Mouse (Mus musculus): ENCODE measurements around the gene Zfp668. TPM values are rescaled to one million over a fixed set of nuclear protein-coding genes. Genes with fewer than 3 reads are reported as not detected.
A peak's percentile ranks its signal among the peaks of the same experiment; 100 is the strongest.

Zfp668 gene
- polyA plus RNA-seq, 1 experiment from 2014 or later: 18.0 TPM

GRCm38 (mm10) chr7:127824176-127824871 lies 52.3 kb downstream of the Zfp668 start, which contains the start of the genes Stx4a and Stx1b:
Stx4a (plus strand) TSS chr7:127824294.
Stx1b (minus strand) TSS chr7:127824549.
- 2% methylated on average over 35 of the region's 38 CpGs for WGBS
- Histone ChIP-seq H3K9me3 (ENCODE audit: control insufficient read depth, low read depth, low read length) (no peaks in the 10 kb centered on the region), H3K4me1 (ENCODE audit: control insufficient read depth, insufficient read depth, low read length) (no peaks in the 10 kb centered on the region), H3K27me3 (ENCODE audit: control insufficient read depth, insufficient read depth, low read length) (no peaks in the 10 kb centered on the region), H3K27ac (ENCODE audit: low read length) (no peak within 1 kb of the TSS), H3K36me3 (ENCODE audit: control insufficient read depth, insufficient read depth, low read length) (no peaks in the 10 kb centered on the region), H3K4me3 (ENCODE audit: low read depth, low read length) (peak within 1 kb of the TSS; percentile 57), H3K9ac (replicated peaks; ENCODE audit: low read depth, low read length) (peak within 1 kb of the TSS; percentile 58), H3K4me2 (replicated peaks; ENCODE audit: low read depth, low read length) (peak within 1 kb of the TSS; percentile 58)
- peak; percentile 68; the same call in 1 of the 2 replicates for ATAC-seq (ENCODE audit: insufficient number of reproducible peaks, insufficient read depth, low FRiP score, low read depth)

GRCm38 (mm10) chr7:127823236-127824171 lies 53.1 kb downstream of the Zfp668 start:
- WGBS: 70% methylated on average over 11 of the region's 11 CpGs
- no peaks in the 10 kb centered on the region for H3K36me3 ChIP-seq (ENCODE audit: control insufficient read depth, insufficient read depth, low read length)
- H3K27ac ChIP-seq (ENCODE audit: low read length): no peak overlapping the region

GRCm38 (mm10) chr7:127822494-127822893 lies 54.1 kb downstream of the Zfp668 start:
- WGBS: 81% methylated on average over 3 of the region's 3 CpGs
- no peak for ATAC-seq (ENCODE audit: insufficient number of reproducible peaks, insufficient read depth, low FRiP score, low read depth)

More at GRCm38 (mm10) chr7:127823236-127824171, 53.1 kb downstream of the Zfp668 start:
- peak overlapping the region; percentile 58 for H3K4me2 ChIP-seq (replicated peaks; ENCODE audit: low read depth, low read length)
- peak overlapping the region; percentile 57 for H3K4me3 ChIP-seq (ENCODE audit: low read depth, low read length)
- H3K9ac ChIP-seq (replicated peaks; ENCODE audit: low read depth, low read length): peak overlapping the region; percentile 58
- H3K4me1 ChIP-seq (ENCODE audit: control insufficient read depth, insufficient read depth, low read length): no peaks in the 10 kb centered on the region
- H3K27me3 ChIP-seq (ENCODE audit: control insufficient read depth, insufficient read depth, low read length): no peaks in the 10 kb centered on the region
- peak; percentile 39; the same call in 1 of the 2 replicates for ATAC-seq (ENCODE audit: insufficient number of reproducible peaks, insufficient read depth, low FRiP score, low read depth)
- no peaks in the 10 kb centered on the region for H3K9me3 ChIP-seq (ENCODE audit: control insufficient read depth, low read depth, low read length)

GRCm38 (mm10) chr7:127820836-127821509 lies 55.7 kb downstream of the Zfp668 start:
- Histone ChIP-seq H3K4me3 (ENCODE audit: low read depth, low read length) (no peak overlapping the region), H3K27ac (ENCODE audit: low read length) (no peak overlapping the region)
- ATAC-seq (ENCODE audit: insufficient number of reproducible peaks, insufficient read depth, low FRiP score, low read depth): no peak

More at GRCm38 (mm10) chr7:127822494-127822893, 54.1 kb downstream of the Zfp668 start:
- Histone ChIP-seq H3K4me2 (replicated peaks; ENCODE audit: low read depth, low read length) (no peak overlapping the region), H3K4me1 (ENCODE audit: control insufficient read depth, insufficient read depth, low read length) (no peaks in the 10 kb centered on the region), H3K27ac (ENCODE audit: low read length) (no peak overlapping the region), H3K9ac (replicated peaks; ENCODE audit: low read depth, low read length) (no peak overlapping the region), H3K27me3 (ENCODE audit: control insufficient read depth, insufficient read depth, low read length) (no peaks in the 10 kb centered on the region), H3K36me3 (ENCODE audit: control insufficient read depth, insufficient read depth, low read length) (no peaks in the 10 kb centered on the region), H3K4me3 (ENCODE audit: low read depth, low read length) (no peak overlapping the region), H3K9me3 (ENCODE audit: control insufficient read depth, low read depth, low read length) (no peaks in the 10 kb centered on the region)

GRCm38 (mm10) chr7:127817776-127818175 lies 58.9 kb downstream of the Zfp668 start:
- WGBS: 87% methylated on average over 5 of the region's 5 CpGs
- H3K9me3 ChIP-seq (ENCODE audit: control insufficient read depth, low read depth, low read length): no peaks in the 10 kb centered on the region

More at GRCm38 (mm10) chr7:127820836-127821509, 55.7 kb downstream of the Zfp668 start:
- Histone ChIP-seq H3K4me2 (replicated peaks; ENCODE audit: low read depth, low read length) (no peak overlapping the region), H3K4me1 (ENCODE audit: control insufficient read depth, insufficient read depth, low read length) (no peaks in the 10 kb centered on the region), H3K27me3 (ENCODE audit: control insufficient read depth, insufficient read depth, low read length) (no peaks in the 10 kb centered on the region), H3K9me3 (ENCODE audit: control insufficient read depth, low read depth, low read length) (no peaks in the 10 kb centered on the region), H3K36me3 (ENCODE audit: control insufficient read depth, insufficient read depth, low read length) (no peaks in the 10 kb centered on the region), H3K9ac (replicated peaks; ENCODE audit: low read depth, low read length) (no peak overlapping the region)
- WGBS: 57% methylated on average over 13 of the region's 13 CpGs

GRCm38 (mm10) chr7:127817053-127817452 lies 59.6 kb downstream of the Zfp668 start:
- H3K4me2 ChIP-seq (replicated peaks; ENCODE audit: low read depth, low read length): no peak overlapping the region
- 70% methylated on average over 7 of the region's 7 CpGs for WGBS
- no peaks in the 10 kb centered on the region for H3K4me1 ChIP-seq (ENCODE audit: control insufficient read depth, insufficient read depth, low read length)
- no peaks in the 10 kb centered on the region for H3K36me3 ChIP-seq (ENCODE audit: control insufficient read depth, insufficient read depth, low read length)
- H3K27ac ChIP-seq (ENCODE audit: low read length): no peak overlapping the region
- no peak overlapping the region for H3K9ac ChIP-seq (replicated peaks; ENCODE audit: low read depth, low read length)
- ATAC-seq (ENCODE audit: insufficient number of reproducible peaks, insufficient read depth, low FRiP score, low read depth): no peak
- H3K27me3 ChIP-seq (ENCODE audit: control insufficient read depth, insufficient read depth, low read length): no peaks in the 10 kb centered on the region
- H3K9me3 ChIP-seq (ENCODE audit: control insufficient read depth, low read depth, low read length): no peaks in the 10 kb centered on the region
- H3K4me3 ChIP-seq (ENCODE audit: low read depth, low read length): no peak overlapping the region

More at GRCm38 (mm10) chr7:127817776-127818175, 58.9 kb downstream of the Zfp668 start:
- Histone ChIP-seq H3K36me3 (ENCODE audit: control insufficient read depth, insufficient read depth, low read length) (no peaks in the 10 kb centered on the region), H3K4me1 (ENCODE audit: control insufficient read depth, insufficient read depth, low read length) (no peaks in the 10 kb centered on the region), H3K9ac (replicated peaks; ENCODE audit: low read depth, low read length) (no peak overlapping the region), H3K4me3 (ENCODE audit: low read depth, low read length) (no peak overlapping the region), H3K27ac (ENCODE audit: low read length) (no peak overlapping the region), H3K27me3 (ENCODE audit: control insufficient read depth, insufficient read depth, low read length) (no peaks in the 10 kb centered on the region), H3K4me2 (replicated peaks; ENCODE audit: low read depth, low read length) (no peak overlapping the region)
- ATAC-seq (ENCODE audit: insufficient number of reproducible peaks, insufficient read depth, low FRiP score, low read depth): no peak

GRCm38 (mm10) chr7:127815954-127816821 lies 60.4 kb downstream of the Zfp668 start:
- H3K9me3 ChIP-seq (ENCODE audit: control insufficient read depth, low read depth, low read length): no peaks in the 10 kb centered on the region
- no peak overlapping the region for H3K4me2 ChIP-seq (replicated peaks; ENCODE audit: low read depth, low read length)
- no peak overlapping the region for H3K9ac ChIP-seq (replicated peaks; ENCODE audit: low read depth, low read length)
- H3K27me3 ChIP-seq (ENCODE audit: control insufficient read depth, insufficient read depth, low read length): no peaks in the 10 kb centered on the region
- no peaks in the 10 kb centered on the region for H3K4me1 ChIP-seq (ENCODE audit: control insufficient read depth, insufficient read depth, low read length)
- no peaks in the 10 kb centered on the region for H3K36me3 ChIP-seq (ENCODE audit: control insufficient read depth, insufficient read depth, low read length)
- 64% methylated on average over 15 of the region's 15 CpGs for WGBS
- no peak overlapping the region for H3K27ac ChIP-seq (ENCODE audit: low read length)
- no peak overlapping the region for H3K4me3 ChIP-seq (ENCODE audit: low read depth, low read length)
- no peak for ATAC-seq (ENCODE audit: insufficient number of reproducible peaks, insufficient read depth, low FRiP score, low read depth)

All from stomach, embryonic 14.5 days (tissue).